Mouse (Mus musculus) hindbrain, embryonic 12.5 days (tissue): ENCODE measurements at regions not wholly inside any gene's neighbourhood (a gene's known extent, or its start where the extent isn't known, plus 50 kb on each side); places are given as distances from the start of the nearest gene placed in this dataset.

Source experiments
- ATAC-seq: fragments of 200-750 bp; cut with Nextera tagmentation; 2 replicates; pipeline ENCODE4 v1.8.0; 2017; ENCODE audit warnings: moderate TSS enrichment; ENCODE audit not compliant: low FRiP score
- H3K27ac ChIP-seq: fragments of 300-500 bp; sonication (generic); 2 replicates; pipeline ENCODE4 v1.5.1; 2016; ENCODE audit warnings: mild to moderate bottlenecking
- H3K27me3 ChIP-seq: fragments of 300-500 bp; sonication (generic); 2 replicates; pipeline ENCODE4 v1.6.1; 2016; ENCODE audit warnings: mild to moderate bottlenecking
- H3K36me3 ChIP-seq: fragments of 300-500 bp; sonication (generic); 2 replicates; pipeline ENCODE4 v1.6.1; 2016; ENCODE audit warnings: mild to moderate bottlenecking
- H3K4me1 ChIP-seq: fragments of 300-500 bp; sonication (generic); 2 replicates; pipeline ENCODE4 v1.6.1; 2016
- H3K4me2 ChIP-seq: fragments of 300-500 bp; sonication (generic); replicated peaks from 2 replicates; pipeline ENCODE4 v1.6.1; 2016; ENCODE audit warnings: mild to moderate bottlenecking
- H3K4me3 ChIP-seq: fragments of 300-500 bp; sonication (generic); 2 replicates; pipeline ENCODE4 v1.5.1; 2016; ENCODE audit warnings: mild to moderate bottlenecking
- H3K9ac ChIP-seq: fragments of 300-500 bp; sonication (generic); 2 replicates; pipeline ENCODE4 v1.6.1; 2016; ENCODE audit warnings: mild to moderate bottlenecking, moderate library complexity
- H3K9me3 ChIP-seq: fragments of 300-500 bp; sonication (generic); replicated peaks from 2 replicates; pipeline ENCODE4 v1.6.1; 2016; ENCODE audit warnings: mild to moderate bottlenecking
- WGBS: fragments of 180-500 bp; shearing (Covaris S2); methylation state at CpG from one replicate; pipeline ENCODE4 v1.1.7; 2016; 5-methylcytosine and 5-hydroxymethylcytosine counted together

DNA sequence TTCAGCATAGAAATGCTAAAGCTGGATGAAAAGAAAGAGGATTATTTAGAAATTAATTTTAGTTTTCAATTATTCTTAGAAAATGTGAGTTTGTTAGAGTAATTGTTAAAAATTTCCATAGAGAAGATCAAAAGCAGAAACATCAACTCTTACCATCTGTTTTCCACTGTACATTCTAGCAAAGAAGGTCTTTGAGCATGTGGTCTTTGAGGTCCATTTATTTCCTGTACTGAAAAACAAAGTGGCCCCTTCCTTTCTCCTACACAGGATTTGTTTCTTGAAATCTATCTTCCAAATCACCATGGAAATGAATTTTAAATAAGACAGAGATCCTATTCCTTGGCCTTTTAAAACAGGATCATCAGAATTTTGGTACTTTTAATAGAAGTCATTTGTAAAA lies 780.3 kb upstream of the Nudt12 start:
- Histone ChIP-seq H3K9ac (no peak overlapping the region), H3K27ac (no peak overlapping the region), H3K4me3 (no peak overlapping the region), H3K9me3 (no peaks in the 10 kb centered on the region), H3K4me2 (no peak overlapping the region), H3K36me3 (no peaks in the 10 kb centered on the region), H3K27me3 (no peaks in the 10 kb centered on the region), H3K4me1 (no peaks in the 10 kb centered on the region)
- ATAC-seq, result no peak

GRCm38 (mm10) chr17:59792780-59793179 lies 779.6 kb upstream of the Nudt12 start:
- Histone ChIP-seq H3K4me1 (no peaks in the 10 kb centered on the region), H3K27me3 (no peaks in the 10 kb centered on the region), H3K4me3 (no peak overlapping the region), H3K36me3 (no peaks in the 10 kb centered on the region), H3K27ac (no peak overlapping the region), H3K4me2 (no peak overlapping the region), H3K9ac (no peak overlapping the region), H3K9me3 (no peaks in the 10 kb centered on the region)
- WGBS, result 71% methylated on average over 4 of the region's 4 CpGs
- no peak for ATAC-seq

- Histone ChIP-seq H3K36me3 (no peaks in the 10 kb centered on the region), H3K9me3 (no peaks in the 10 kb centered on the region), H3K4me1 (no peaks in the 10 kb centered on the region), H3K9ac (no peak overlapping the region), H3K27me3 (no peaks in the 10 kb centered on the region), H3K4me2 (no peak overlapping the region), H3K27ac (no peak overlapping the region), H3K4me3 (no peak overlapping the region)
- no peak for ATAC-seq
- WGBS, result 66% methylated on average over 3 of the region's 3 CpGs
These were observed 760.9 kb upstream of the Nudt12 start for GRCm38 (mm10) chr17:59774075-59774474.

GRCm38 (mm10) chr17:59766580-59766979 lies 753.4 kb upstream of the Nudt12 start:
- H3K27me3 ChIP-seq, result no peaks in the 10 kb centered on the region
- H3K27ac ChIP-seq, result no peak overlapping the region
- no peak overlapping the region for H3K4me2 ChIP-seq
- no peaks in the 10 kb centered on the region for H3K4me1 ChIP-seq
- no peak for ATAC-seq
- no peak overlapping the region for H3K9ac ChIP-seq
- H3K4me3 ChIP-seq, result no peak overlapping the region
- WGBS, result 90% methylated on average over 7 of the region's 7 CpGs
- H3K36me3 ChIP-seq, result no peaks in the 10 kb centered on the region
- H3K9me3 ChIP-seq, result no peaks in the 10 kb centered on the region

GRCm38 (mm10) chr17:59764486-59764885 lies 751.3 kb upstream of the Nudt12 start:
- Histone ChIP-seq H3K4me2 (no peak overlapping the region), H3K27me3 (no peaks in the 10 kb centered on the region), H3K4me1 (no peaks in the 10 kb centered on the region), H3K9me3 (no peaks in the 10 kb centered on the region), H3K36me3 (no peaks in the 10 kb centered on the region), H3K4me3 (no peak overlapping the region), H3K9ac (no peak overlapping the region), H3K27ac (no peak overlapping the region)
- no peak for ATAC-seq
- WGBS, result 76% methylated on average over 2 of the region's 2 CpGs

- H3K4me1 ChIP-seq, result no peaks in the 10 kb centered on the region
- 32% methylated on average over 4 of the region's 4 CpGs for WGBS
- H3K4me2 ChIP-seq, result no peak overlapping the region
- no peaks in the 10 kb centered on the region for H3K9me3 ChIP-seq
- no peaks in the 10 kb centered on the region for H3K36me3 ChIP-seq
- H3K27ac ChIP-seq, result no peak overlapping the region
- H3K4me3 ChIP-seq, result no peak overlapping the region
- no peak overlapping the region for H3K9ac ChIP-seq
- ATAC-seq, result no peak
- H3K27me3 ChIP-seq, result no peaks in the 10 kb centered on the region
These were observed 748.9 kb upstream of the Nudt12 start for GRCm38 (mm10) chr17:59762068-59762467.

GRCm38 (mm10) chr17:59760889-59761288 lies 747.7 kb upstream of the Nudt12 start:
- ATAC-seq, result no peak
- H3K9ac ChIP-seq, result no peak overlapping the region
- H3K27ac ChIP-seq, result no peak overlapping the region
- H3K4me2 ChIP-seq, result no peak overlapping the region
- 83% methylated on average over 5 of the region's 5 CpGs for WGBS
- H3K4me1 ChIP-seq, result no peaks in the 10 kb centered on the region
- no peaks in the 10 kb centered on the region for H3K9me3 ChIP-seq
- no peaks in the 10 kb centered on the region for H3K27me3 ChIP-seq
- H3K36me3 ChIP-seq, result no peaks in the 10 kb centered on the region
- no peak overlapping the region for H3K4me3 ChIP-seq

- WGBS, result 87% methylated on average over 1 of the region's 1 CpGs
- Histone ChIP-seq H3K9ac (no peak overlapping the region), H3K4me2 (no peak overlapping the region), H3K4me1 (no peaks in the 10 kb centered on the region), H3K4me3 (no peak overlapping the region), H3K36me3 (no peaks in the 10 kb centered on the region), H3K9me3 (no peaks in the 10 kb centered on the region), H3K27me3 (no peaks in the 10 kb centered on the region), H3K27ac (no peak overlapping the region)
- no peak for ATAC-seq
These were observed 732.9 kb upstream of the Nudt12 start for GRCm38 (mm10) chr17:59746106-59746505.
